Mouse (Mus musculus) cerebellum, adult 8-10 months (tissue): ENCODE results near the gene Gm33815.
"Not testable (repeated sequence)": the region's sequence is repeated elsewhere in the genome, so short reads cannot be mapped to it uniquely, and the experiment has no call there.

ENCODE experiments used
- DNase-seq: peaks from one replicate; pipeline ENCODE4 v3.0.0; 2022

The Gm33815 gene

DNA sequence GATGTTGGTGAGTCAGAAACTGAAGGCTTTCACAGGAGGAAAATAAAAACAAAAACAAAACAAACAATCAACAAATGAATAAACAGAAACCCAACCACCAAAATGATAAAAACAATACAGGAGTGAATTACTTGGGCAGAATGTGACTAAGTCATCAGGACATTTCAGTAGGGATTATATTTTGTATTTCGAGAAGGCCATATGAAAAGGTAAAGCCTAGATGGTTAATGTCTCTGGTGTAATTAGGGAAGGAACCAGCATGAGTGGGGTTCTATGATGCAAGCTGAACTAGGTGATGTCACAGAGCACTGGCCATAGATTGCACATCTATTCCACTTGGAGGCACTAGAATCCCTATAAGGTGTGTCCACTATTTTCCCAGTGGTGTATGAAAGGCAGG is at the start of gene Gm33815:
Gm33815 (plus strand) TSS at position 301 of the 400 bp plus-strand sequence.
- not testable (repeated sequence) for DNase-seq
